Mouse (Mus musculus): ENCODE results near the gene Wwc2.

- TF ChIP-seq MAFK (IDR thresholded peaks at IDR 0.05; ENCODE audit: insufficient read depth, low read depth, low read length) (no peak), ZC3H11A (IDR thresholded peaks at IDR 0.05; ENCODE audit: borderline replicate concordance, low read depth, low read length) (no peak), ZNF384 (IDR thresholded peaks at IDR 0.05; ENCODE audit: low read depth, low read length) (no peak)
Observed at GRCm38 (mm10) chr8:47928604-47929185, 62.0 kb downstream of the Wwc2 start.
